Mouse (Mus musculus): Measurements from ENCODE around the gene S100a10.
A peak's percentile ranks its signal among the peaks of the same experiment; 100 is the strongest.

S100a10 gene

DNA sequence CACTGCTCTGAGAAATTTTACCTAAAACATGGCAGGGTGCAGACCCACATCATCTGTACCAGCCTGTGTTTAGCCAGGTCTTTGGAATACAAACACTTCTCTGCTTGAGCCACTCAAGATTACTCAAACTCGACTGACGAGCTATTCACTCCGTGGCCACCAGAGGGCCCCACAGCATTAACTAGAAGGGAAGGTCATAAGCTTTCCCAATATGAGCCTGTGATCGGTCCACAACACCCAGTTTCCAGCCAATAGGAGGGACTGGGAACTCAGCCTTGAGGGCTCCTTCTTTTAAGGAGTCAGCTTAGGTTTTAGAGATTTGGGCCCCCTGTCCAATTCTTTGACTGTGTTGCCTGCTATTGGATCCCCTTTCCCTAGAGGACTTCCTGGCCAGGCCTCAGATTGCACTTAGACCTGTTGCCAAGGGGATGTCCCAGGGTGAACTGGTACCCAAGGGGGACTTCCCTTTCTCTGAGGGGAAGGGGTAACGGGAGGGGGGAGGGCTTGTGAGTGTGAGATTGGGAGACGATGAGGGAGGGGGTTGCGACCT is 7.7 kb upstream of the S100a10 start:
- peak; percentile 85 for DNase-seq (ENCODE audit: low read depth, low spot score)

DNA sequence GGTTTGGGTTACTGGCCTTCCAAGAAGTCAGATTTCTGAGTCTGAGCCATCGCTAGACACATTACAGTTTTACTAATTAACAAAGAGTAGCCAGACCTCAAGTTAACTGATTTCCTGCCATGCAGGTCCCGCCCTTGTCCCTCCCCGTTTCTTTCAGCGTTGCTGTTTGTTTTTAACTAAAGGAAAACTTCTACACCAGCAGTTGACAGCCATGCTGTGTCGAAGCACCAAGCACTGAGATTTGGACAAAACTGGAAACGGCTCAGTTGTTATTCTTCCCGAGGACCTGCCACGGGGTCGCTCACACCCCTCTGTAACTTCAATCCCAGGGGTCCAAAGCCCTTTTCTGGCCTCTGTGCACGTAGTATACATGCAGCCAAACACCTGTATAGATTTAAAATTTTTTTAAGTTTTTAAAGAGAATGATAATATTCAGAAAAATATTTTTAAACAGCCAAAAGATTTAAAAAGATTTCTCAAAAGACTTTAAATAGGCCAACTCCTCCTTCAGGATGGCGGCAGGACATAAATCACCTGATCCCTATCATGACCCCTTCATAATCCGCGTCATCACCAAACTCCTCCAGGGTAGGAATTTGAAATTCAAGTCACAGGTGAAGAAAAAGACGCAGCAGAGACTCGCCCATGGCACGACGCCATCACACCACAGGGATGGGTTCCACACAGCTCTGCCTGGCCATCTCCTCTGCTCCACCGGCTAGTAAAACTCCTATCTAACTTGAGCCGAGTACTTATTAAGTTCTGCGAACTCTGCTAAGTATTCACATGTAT is 6.9 kb upstream of the S100a10 start:
- peak; percentile 86 for DNase-seq (ENCODE audit: low read depth, low spot score)

- DNase-seq (ENCODE audit: low read depth, low spot score): peak; percentile 82
Measured at GRCm38 (mm10) chr3:93548541-93549266, 6.2 kb upstream of the S100a10 start.

GRCm38 (mm10) chr3:93549986-93550385 is 4.9 kb upstream of the S100a10 start:
- DNase-seq (ENCODE audit: low read depth, low spot score): peak; percentile 91

GRCm38 (mm10) chr3:93551950-93552901 is 2.7 kb upstream of the S100a10 start:
- DNase-seq (ENCODE audit: low read depth, low spot score): peak; percentile 53

GRCm38 (mm10) chr3:93553311-93553710 is 1.6 kb upstream of the S100a10 start:
- no peak for DNase-seq (ENCODE audit: low read depth, low spot score)

- no peak for DNase-seq (ENCODE audit: low read depth, low spot score)
Measured at GRCm38 (mm10) chr3:93553765-93554378, 1.0 kb upstream of the S100a10 start.

- DNase-seq (ENCODE audit: low read depth, low spot score): no peak
Measured at GRCm38 (mm10) chr3:93554379-93554980, 400 bp upstream of the S100a10 start.

DNA sequence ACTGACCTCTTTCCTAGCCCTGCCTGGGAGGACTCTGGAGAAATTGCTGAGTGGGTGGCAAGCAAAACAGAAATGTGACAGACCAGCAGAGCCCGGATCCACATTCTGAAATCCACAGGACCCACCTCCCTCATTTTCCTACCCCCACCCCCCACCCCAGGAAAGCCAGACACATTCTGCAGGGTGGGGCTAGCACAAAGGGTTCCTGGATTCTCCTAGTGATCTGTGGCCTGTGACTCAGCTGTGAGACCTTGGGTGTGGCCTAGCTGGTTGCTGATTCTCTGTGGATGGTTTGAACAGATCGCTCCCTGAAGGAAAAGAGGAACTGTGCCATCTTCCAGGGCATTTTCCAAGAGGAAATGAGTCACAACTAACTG is 986 bp downstream of the S100a10 start:
- DNase-seq (ENCODE audit: low read depth, low spot score): peak; percentile 44

GRCm38 (mm10) chr3:93556599-93556998 is 1.7 kb downstream of the S100a10 start:
- DNase-seq (ENCODE audit: low read depth, low spot score): no peak

- no peak for DNase-seq (ENCODE audit: low read depth, low spot score)
Measured at GRCm38 (mm10) chr3:93557471-93557870, 2.6 kb downstream of the S100a10 start.

DNA sequence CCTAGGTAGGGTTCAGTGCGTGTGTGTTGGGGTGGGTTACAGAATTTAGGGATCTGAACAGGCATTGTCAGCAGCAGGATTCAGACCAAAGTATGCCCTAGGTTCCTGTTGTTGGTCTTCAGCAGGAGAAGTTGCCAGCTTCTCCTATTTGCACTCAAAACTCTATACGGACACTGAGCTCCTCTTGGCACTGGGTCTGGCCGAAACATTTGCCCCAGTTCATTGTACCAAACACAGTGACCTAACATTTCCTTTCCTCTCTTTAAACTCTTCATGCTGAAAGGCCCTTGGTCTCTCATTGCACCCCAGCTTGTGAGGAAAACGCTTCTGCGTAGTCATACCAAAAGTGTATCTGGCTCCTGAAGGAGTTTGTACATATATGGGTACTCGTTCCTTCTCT is 5.1 kb downstream of the S100a10 start:
- no peak for DNase-seq (ENCODE audit: low read depth, low spot score)

DNA sequence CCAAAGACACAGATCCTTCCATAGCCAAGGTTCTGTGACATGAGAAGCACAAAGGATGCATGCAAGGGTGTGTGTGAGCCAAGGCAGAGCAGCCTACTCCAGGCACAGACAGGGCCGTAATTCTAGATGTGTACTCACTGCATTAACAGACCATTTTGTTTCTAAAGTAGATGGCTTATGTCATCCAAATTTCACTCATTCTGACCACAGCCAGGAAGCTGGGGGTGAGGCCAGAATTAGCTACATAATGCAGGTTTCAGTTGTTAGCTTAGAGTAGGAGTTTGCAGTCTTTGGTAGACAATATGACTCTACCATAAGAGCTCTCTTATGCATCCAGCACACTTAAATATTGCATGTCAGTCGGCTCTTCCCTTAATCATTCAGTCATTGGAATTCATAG is 7.5 kb downstream of the S100a10 start:
- peak; percentile 46 for DNase-seq (ENCODE audit: low read depth, low spot score)

DNA sequence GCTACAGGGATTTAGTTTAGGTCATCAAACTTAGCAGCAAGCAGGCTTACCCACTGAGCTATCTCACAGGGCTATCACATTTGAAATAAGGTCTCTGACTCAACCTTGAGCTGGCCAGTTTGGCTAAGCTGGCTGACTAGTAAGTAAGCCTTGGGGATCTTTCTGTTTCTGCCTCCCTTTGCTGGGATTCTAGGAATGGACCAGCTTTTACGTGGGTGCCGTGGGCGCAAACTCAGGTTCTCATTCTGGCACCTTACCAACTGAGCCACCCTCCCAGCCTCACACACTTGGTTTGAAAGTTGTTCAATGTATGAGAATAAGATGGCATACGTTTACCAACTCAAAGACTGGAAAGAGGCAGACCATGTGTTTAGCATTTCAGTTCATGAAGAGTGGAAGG is 8.3 kb downstream of the S100a10 start:
- DNase-seq (ENCODE audit: low read depth, low spot score): no peak

- no peak for DNase-seq (ENCODE audit: low read depth, low spot score)
Measured at GRCm38 (mm10) chr3:93566892-93567291, 12.0 kb downstream of the S100a10 start.

DNA sequence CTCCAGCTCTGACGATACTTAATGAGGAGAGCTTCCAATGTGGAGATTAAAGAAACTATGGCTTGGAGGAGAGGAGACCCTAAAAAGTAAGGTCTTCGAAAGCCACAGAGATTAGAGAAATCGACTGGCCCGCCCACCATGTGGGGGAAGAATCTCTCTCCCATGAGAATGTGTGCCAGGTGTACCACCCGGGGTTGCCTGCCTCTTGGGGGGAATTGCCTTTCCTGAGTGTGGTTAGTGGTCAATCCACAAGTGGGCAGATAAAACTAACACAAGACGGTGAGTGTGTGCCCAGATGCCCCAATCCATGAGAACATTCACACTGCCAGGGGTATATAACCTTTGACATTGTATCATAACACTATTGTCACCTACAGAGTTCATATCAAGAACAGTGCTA is 12.8 kb downstream of the S100a10 start:
- DNase-seq (ENCODE audit: low read depth, low spot score): no peak

- no peak for DNase-seq (ENCODE audit: low read depth, low spot score)
Measured at GRCm38 (mm10) chr3:93568428-93569040, 13.7 kb downstream of the S100a10 start.

DNA sequence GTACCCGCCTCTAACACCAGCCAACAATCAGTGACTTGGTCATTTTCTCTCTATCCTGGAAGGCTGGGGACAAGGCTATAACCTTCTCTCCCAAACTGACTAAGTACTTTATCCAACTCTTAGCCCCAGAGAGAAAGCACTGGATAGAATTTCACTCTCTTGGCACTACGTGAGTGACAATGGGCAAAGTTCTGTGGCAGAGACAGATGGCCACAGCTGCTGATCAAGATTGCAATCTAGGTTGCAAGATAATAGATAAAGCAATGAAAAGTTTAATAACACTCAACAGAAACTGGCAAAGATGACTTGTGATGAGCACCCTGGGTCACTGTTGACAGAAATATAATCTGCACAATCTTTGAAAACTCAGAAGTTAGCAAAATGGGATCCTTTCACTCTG is 14.2 kb downstream of the S100a10 start:
- DNase-seq (ENCODE audit: low read depth, low spot score): no peak

GRCm38 (mm10) chr3:93572058-93572791 is 17.3 kb downstream of the S100a10 start:
- DNase-seq (ENCODE audit: low read depth, low spot score): no peak

Measured in CD4-positive helper T cell, adult 2 months (primary cell).